Mouse (Mus musculus) myocyte (in vitro differentiated cells): ENCODE data around the gene Gm32717.

Experiments
- CEBPB ChIP-seq: IDR thresholded peaks from 2 replicates; pipeline ENCODE4 v1.6.1; 2011; ENCODE audit warnings: mild to moderate bottlenecking, moderate library complexity; ENCODE audit not compliant: poor library complexity, insufficient read depth, severe bottlenecking
- E2F4 ChIP-seq: IDR thresholded peaks from one replicate; pipeline ENCODE4 v1.6.1; 2011; ENCODE audit warnings: mild to moderate bottlenecking, control low read depth, moderate library complexity; ENCODE audit not compliant: insufficient read depth
- MAX ChIP-seq: IDR thresholded peaks from one replicate; pipeline ENCODE4 v1.6.1; 2011; ENCODE audit warnings: low read depth, mild to moderate bottlenecking, control low read depth
- MYOG ChIP-seq, 3 experiments: IDR thresholded peaks; one replicate each; pipeline ENCODE4 v1.6.1; 2011; ENCODE audit warnings: control low read depth in 2 of 3, low read depth in 2 of 3, mild to moderate bottlenecking in 2 of 3; ENCODE audit not compliant: insufficient read length in 2 of 3, control insufficient read depth in 1 of 3, insufficient read depth in 1 of 3
- POLR2A ChIP-seq: IDR thresholded peaks from one replicate; pipeline ENCODE4 v1.6.1; 2011; ENCODE audit warnings: low read depth, mild to moderate bottlenecking, control low read depth, moderate library complexity; ENCODE audit not compliant: insufficient read length
- TCF3 ChIP-seq: IDR thresholded peaks from one replicate; pipeline ENCODE4 v1.6.1; 2011; ENCODE audit warnings: low read depth, control low read depth; ENCODE audit not compliant: insufficient read length
- USF1 ChIP-seq: IDR thresholded peaks from one replicate; pipeline ENCODE4 v1.6.1; 2011; ENCODE audit warnings: low read depth, mild to moderate bottlenecking, control low read depth, moderate library complexity

DNA sequence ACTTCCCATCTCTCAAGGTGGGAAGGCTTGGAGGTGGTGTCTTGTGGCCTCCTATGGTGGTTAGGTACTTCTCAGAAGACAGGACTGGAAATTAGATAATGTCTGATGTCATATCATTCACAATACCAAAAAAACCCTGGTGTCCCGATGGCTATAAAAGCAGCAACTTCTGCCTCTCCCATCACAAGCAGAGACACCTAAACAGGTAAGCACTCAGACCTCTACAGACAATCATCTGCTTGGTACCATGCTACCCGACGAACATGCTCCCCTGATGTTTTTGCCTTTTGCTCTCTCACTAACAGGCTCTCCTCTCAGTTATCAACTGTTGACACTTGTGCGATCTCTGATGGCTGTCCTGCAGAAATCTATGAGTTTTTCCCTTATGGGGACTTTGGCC is 35.9 kb downstream of the Gm32717 start, which contains the start of gene Il22:
- TF ChIP-seq USF1 (no peak), POLR2A (no peak), CEBPB (no peak), E2F4 (no peak), TCF3 (no peak), MAX (no peak), MYOG (IDR thresholded peaks at IDR 0.05; ENCODE audit: control insufficient read depth in 1 of 3, insufficient read depth in 1 of 3, insufficient read length in 2 of 3, low read depth in 2 of 3) (no peak)
